Mouse (Mus musculus): ENCODE data around the gene Acot7. TPM values are rescaled to one million over a fixed set of nuclear protein-coding genes. Genes with fewer than 3 reads are reported as not detected.

The Acot7 gene
- polyA plus RNA-seq, 1 experiment = 32.0 TPM

DNA sequence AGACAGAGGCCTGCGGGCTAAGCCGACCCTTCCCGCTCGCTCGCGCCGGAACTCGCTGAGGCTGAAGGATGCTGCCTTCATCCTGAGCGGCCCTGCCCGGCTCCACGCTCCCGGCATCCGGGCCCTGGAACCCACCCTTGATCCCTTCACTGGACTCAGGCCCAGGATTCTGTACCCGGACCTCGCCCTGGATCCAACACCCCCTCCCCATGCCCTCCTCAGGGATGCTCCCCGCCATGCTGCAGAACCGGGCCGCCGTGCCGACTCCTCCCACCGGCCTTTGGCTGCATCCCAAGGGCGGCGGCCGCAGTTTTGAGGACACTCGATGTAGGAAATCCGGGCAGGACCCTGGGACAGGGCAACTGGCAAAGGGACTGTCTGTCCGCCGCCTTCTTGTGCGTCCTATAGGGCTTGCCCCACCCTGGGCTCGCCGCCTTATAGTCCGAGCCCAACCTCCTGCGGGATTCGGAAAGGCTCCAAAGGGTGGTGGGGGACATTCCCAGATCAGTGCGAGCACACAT, 470 bp downstream of the Acot7 start:
- peak overlapping the region; percentile 73 for H3K4me3 ChIP-seq (replicated peaks; ENCODE audit: control insufficient read depth, low read depth, low read length)
- H3K27ac ChIP-seq (ENCODE audit: control insufficient read depth, insufficient read depth, low read depth, low read length, poor library complexity) = no peak overlapping the region; the same call in 1 of the 2 replicates
- WGBS = under 1% methylated on average over 35 of the region's 35 CpGs
- H3K4me1 ChIP-seq (ENCODE audit: control insufficient read depth, insufficient read depth, low read length) = peaks cover 2% of the 10 kb centered on the region; the same call in 1 of the 2 replicates
- no peak for TF ChIP-seq POLR2A (IDR thresholded peaks at IDR 0.05; ENCODE audit: borderline replicate concordance, control insufficient read depth, low read depth, low read length)
- no peak for TF ChIP-seq CTCF (IDR thresholded peaks at IDR 0.05; ENCODE audit: control insufficient read depth, insufficient read depth, low read length)

DNA sequence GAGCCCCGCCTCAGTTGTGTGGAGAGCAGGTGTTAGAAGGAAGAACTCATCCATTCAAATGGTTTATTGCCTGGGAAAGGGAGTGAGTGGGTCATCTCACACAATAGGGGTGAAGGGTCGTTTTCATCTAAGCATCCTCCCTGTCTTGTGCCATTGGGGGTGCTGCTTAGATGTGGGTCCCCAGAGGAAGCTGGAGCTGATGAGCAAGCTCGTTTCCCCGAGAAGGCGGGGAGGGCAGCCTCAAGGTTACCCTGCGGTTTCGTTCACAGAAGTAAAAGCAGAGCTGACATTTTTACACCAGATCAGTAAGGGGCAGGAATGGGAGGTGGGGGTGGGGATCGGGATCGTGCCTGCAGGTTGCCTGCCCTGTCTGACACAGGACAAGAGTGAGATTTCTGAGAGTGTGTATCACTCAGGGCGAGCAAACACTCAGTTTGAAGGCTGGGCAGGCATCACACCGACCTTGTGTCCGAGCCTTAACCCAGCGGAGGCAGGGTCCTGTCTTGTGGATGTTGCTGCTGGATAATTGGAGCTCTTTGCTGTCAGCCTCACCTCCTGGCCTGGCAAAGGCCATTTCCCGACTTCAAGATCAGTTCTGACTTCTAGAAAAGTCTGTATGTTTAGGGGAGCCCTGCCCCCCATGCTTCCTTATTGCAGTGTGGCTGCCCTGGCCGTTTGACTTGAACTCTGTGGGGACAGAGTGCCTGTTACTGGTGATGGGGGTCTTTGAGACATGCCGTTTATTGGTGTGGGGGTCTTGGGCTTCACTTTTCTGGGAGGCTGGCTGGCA, 1.2 kb downstream of the Acot7 start:
- WGBS = 6% methylated on average over 16 of the region's 16 CpGs
- TF ChIP-seq CTCF (IDR thresholded peaks at IDR 0.05; ENCODE audit: control insufficient read depth, insufficient read depth, low read length) (no peak), POLR2A (IDR thresholded peaks at IDR 0.05; ENCODE audit: borderline replicate concordance, control insufficient read depth, low read depth, low read length) (no peak)
- peaks cover 2% of the 10 kb centered on the region; the same call in 1 of the 2 replicates for H3K4me1 ChIP-seq (ENCODE audit: control insufficient read depth, insufficient read depth, low read length)
- no peak overlapping the region for H3K27ac ChIP-seq (ENCODE audit: control insufficient read depth, insufficient read depth, low read depth, low read length, poor library complexity)
- H3K4me3 ChIP-seq (replicated peaks; ENCODE audit: control insufficient read depth, low read depth, low read length) = peak overlapping the region; percentile 73

DNA sequence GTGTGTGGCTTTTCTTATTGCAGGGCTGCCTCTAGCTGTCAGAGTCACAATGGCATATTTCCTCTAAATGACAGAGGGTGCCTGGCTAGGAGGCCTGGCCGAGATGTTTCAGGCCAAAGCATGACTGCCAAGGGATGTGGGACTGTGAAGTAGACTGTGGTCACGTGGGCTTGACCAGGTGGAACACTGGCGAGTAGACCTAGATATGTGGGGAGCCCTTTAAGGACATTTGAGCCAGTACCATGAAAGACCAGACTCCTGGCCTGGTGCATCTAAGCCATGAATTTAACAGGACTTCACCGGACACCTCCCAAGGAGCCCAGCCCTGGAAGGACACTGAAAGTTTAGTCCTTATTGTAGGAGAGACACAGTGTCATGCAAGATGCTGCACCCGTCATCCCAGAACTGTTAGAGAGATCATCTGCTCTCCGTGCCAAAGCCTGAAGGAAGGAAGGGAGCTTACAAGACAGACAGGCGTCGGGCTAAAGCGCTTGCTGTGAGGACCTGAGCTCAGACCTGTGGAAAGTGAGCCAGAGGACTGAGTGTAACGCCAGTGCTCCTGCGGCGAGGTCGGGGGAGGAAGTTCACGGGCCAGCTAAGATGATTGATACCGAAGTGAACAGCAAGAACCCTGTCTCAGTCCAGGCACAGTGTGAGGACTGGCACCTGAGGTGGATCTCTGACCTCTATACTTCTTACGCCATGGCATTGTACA, 2.2 kb downstream of the Acot7 start:
- Histone ChIP-seq H3K4me3 (replicated peaks; ENCODE audit: control insufficient read depth, low read depth, low read length) (no peak overlapping the region), H3K4me1 (ENCODE audit: control insufficient read depth, insufficient read depth, low read length) (peaks cover 4% of the 10 kb centered on the region; the same call in 1 of the 2 replicates), H3K27ac (ENCODE audit: control insufficient read depth, insufficient read depth, low read depth, low read length, poor library complexity) (no peak overlapping the region)
- TF ChIP-seq CTCF (IDR thresholded peaks at IDR 0.05; ENCODE audit: control insufficient read depth, insufficient read depth, low read length) (no peak), POLR2A (IDR thresholded peaks at IDR 0.05; ENCODE audit: borderline replicate concordance, control insufficient read depth, low read depth, low read length) (no peak)
- 53% methylated on average over 16 of the region's 16 CpGs for WGBS

DNA sequence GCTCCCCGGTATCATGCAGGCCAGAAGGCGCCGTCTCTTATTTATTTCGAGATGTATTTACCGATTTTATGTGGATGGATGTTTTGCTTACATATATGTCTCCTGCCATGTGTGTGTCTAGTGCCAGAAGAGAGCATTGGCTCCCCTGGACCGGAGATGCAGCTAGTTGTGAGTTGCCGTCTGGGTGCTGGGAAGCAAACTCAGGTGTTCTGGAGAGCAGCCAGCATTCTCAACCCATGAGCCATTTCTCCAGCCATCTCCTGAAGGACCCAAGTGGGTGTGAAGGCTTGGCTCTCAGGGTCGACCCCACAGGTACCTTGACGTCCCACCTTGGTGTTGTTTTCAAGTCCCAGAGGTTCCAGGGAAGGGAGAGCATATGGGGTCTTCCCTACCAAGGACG, 4.3 kb downstream of the Acot7 start:
- H3K4me1 ChIP-seq (ENCODE audit: control insufficient read depth, insufficient read depth, low read length) = peaks cover 12% of the 10 kb centered on the region
- 83% methylated on average over 10 of the region's 10 CpGs for WGBS
- no peak overlapping the region for H3K4me3 ChIP-seq (replicated peaks; ENCODE audit: control insufficient read depth, low read depth, low read length)
- no peak overlapping the region for H3K27ac ChIP-seq (ENCODE audit: control insufficient read depth, insufficient read depth, low read depth, low read length, poor library complexity)
- TF ChIP-seq CTCF (IDR thresholded peaks at IDR 0.05; ENCODE audit: control insufficient read depth, insufficient read depth, low read length) (no peak), POLR2A (IDR thresholded peaks at IDR 0.05; ENCODE audit: borderline replicate concordance, control insufficient read depth, low read depth, low read length) (no peak)

DNA sequence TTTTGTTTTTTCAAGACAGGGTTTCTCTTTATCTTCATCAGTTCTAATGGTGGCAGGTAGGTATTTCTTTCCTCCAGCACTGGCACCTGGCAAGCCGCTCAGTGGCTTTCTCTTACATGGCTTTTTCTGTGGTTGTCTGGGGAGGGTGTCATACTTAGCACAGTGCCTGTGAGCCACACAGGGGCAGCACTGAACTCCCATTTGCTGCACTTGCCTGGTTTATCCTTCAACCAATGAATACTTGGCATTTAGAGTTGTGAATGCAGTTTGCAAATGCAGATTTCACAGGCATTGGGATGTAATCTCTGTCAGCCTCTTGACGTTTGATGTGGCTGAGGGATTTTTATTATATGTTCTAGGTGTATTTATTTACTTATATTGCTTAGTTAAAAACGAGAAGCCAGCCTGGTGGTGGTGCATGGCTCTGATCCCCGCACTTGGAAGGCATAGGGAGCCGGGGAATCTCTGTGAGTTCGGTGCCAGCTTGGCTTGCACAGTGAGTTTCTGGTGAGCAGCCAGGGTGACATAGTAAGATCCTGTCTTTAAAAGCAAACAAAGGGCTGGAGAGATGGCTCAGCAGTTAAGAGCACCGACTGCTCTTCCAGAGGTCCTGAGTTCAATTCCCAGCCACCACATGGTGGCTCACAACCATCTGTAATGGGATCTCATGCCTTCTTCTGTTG, 6.6 kb downstream of the Acot7 start:
- WGBS = 69% methylated on average over 7 of the region's 7 CpGs
- Histone ChIP-seq H3K27ac (ENCODE audit: control insufficient read depth, insufficient read depth, low read depth, low read length, poor library complexity) (no peak overlapping the region), H3K4me3 (replicated peaks; ENCODE audit: control insufficient read depth, low read depth, low read length) (no peak overlapping the region), H3K4me1 (ENCODE audit: control insufficient read depth, insufficient read depth, low read length) (peaks cover 11% of the 10 kb centered on the region)
- no peak for TF ChIP-seq POLR2A (IDR thresholded peaks at IDR 0.05; ENCODE audit: borderline replicate concordance, control insufficient read depth, low read depth, low read length)
- TF ChIP-seq CTCF (IDR thresholded peaks at IDR 0.05; ENCODE audit: control insufficient read depth, insufficient read depth, low read length) = peak; percentile 28; the same call in 1 of the 2 replicates

DNA sequence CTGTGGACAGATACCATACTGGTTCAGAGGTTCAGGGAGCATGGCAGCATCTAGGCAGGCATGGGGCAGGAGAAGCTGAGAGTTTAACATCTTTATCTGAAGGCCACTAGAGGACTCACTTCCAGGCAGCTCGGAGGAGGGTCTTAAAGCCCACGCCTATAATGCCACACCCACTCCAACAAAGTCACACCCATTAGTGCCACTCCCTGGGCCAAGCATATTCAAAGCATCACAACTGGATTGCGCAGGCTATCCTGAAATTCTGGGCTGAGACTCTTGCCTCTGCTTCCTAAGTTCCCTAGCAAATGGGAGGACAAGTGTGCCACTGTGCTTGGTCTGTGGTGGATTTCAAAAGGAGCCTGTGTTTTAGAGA, 7.2 kb downstream of the Acot7 start:
- 19% methylated on average over 3 of the region's 3 CpGs for WGBS
- TF ChIP-seq POLR2A (IDR thresholded peaks at IDR 0.05; ENCODE audit: borderline replicate concordance, control insufficient read depth, low read depth, low read length) (no peak), CTCF (IDR thresholded peaks at IDR 0.05; ENCODE audit: control insufficient read depth, insufficient read depth, low read length) (peak; percentile 25; the same call in 1 of the 2 replicates)
- Histone ChIP-seq H3K27ac (ENCODE audit: control insufficient read depth, insufficient read depth, low read depth, low read length, poor library complexity) (no peak overlapping the region), H3K4me3 (replicated peaks; ENCODE audit: control insufficient read depth, low read depth, low read length) (no peak overlapping the region), H3K4me1 (ENCODE audit: control insufficient read depth, insufficient read depth, low read length) (peaks cover 14% of the 10 kb centered on the region)

DNA sequence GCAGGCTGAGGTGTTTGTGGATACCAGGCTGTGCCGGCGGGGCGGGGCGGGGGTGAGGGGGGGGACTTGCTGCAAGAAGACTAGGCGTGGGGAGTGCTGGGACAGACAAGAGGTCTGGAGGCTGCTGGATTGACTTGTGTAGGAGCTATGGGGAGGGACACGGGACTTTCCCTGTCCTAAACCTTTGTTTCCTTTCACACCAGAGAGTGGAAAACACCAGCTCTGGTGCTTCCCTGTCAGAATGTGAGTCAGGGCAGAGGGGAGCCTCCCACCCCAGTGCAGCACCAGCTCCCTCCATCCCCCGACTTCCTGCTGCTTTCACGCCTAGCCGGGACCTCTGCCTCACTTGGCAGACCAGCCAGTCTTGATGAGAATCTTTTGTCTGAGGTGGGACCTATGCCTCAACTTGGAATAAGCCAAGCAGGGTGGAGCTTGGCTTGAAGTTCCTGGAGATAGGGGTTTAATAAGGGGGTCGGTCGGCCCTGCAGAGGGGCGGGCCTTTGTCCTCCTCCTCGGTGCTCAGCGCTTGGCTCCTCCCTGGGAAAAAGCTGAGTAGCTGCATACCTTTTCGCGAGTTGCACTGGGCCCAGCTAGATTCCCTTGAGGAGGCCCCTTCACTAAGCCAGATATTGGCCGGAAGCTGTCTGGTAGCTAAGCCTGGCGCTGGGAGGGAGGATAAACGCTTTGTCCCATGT, 7.7 kb downstream of the Acot7 start:
- 16% methylated on average over 19 of the region's 19 CpGs for WGBS
- peak overlapping the region; percentile 1; the same call in 1 of the 2 replicates for H3K27ac ChIP-seq (ENCODE audit: control insufficient read depth, insufficient read depth, low read depth, low read length, poor library complexity)
- H3K4me1 ChIP-seq (ENCODE audit: control insufficient read depth, insufficient read depth, low read length) = peaks cover 15% of the 10 kb centered on the region

More for the DNA sequence above, 7.7 kb downstream of the Acot7 start:
- H3K4me3 ChIP-seq (replicated peaks; ENCODE audit: control insufficient read depth, low read depth, low read length) = no peak overlapping the region
- TF ChIP-seq POLR2A (IDR thresholded peaks at IDR 0.05; ENCODE audit: borderline replicate concordance, control insufficient read depth, low read depth, low read length) = no peak
- no peak for TF ChIP-seq CTCF (IDR thresholded peaks at IDR 0.05; ENCODE audit: control insufficient read depth, insufficient read depth, low read length)
